Mouse (Mus musculus) regulatory T cell (primary cell): ENCODE measurements at regions not wholly inside any gene's neighbourhood (a gene's known extent, or its start where the extent isn't known, plus 50 kb on each side); places are given as distances from the start of the nearest gene placed in this dataset.

ENCODE experiments used
- in situ Hi-C: fragments of 300-600 bp; cut with MboI, MseI; formaldehyde crosslinking; loops from one replicate; pipeline ENCODE4 v1.15.1; 2025; ENCODE audit warnings: high pct_unique_total_duplicates

DNA sequence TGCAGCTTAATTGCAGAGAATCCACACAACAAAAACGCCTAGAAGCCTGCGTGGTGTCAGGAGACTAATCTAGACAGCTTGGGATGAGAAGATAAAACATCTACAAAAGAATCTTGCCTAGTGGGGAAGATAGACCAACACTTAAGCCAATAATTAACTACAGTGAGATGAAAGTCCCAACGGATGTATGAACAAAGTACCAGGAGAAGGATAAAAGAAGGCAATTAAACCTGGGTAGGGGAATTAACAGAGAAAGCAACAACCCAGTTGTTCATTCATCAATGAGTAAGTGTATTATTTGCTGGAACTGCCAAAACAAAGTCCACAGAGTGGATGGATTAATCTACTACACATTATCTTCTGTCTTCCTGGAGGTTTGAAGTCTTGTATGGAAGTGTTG lies 99.8 kb downstream of the Olfm4 start:
- in situ Hi-C loops = no loop called here

GRCm38 (mm10) chr14:80097238-80097637 lies 113.4 kb downstream of the Olfm4 start:
- in situ Hi-C loops = no loop called here

GRCm38 (mm10) chr14:80113115-80113687 lies 129.3 kb downstream of the Olfm4 start:
- in situ Hi-C loops = no loop called here

DNA sequence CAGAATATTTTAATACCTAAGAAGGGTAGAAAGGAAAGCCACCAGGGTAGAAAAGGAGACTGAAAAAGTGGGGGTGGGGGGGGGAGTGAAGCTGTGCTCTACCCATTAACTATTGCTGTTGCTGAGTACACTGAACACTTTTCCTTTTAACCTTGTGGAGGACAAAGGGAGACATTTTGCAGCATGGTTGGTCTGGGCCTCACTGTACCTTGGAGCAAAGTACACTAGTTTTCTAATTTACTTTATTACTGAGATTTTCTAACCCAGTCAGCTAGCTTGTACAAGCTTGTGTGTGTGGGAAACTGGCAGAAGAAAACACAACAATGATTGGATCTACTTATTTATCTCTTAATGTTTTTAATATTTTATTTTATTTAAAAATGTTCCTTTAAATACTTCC lies 130.4 kb downstream of the Olfm4 start:
- in situ Hi-C loops = no loop called here

- in situ Hi-C loops = no loop called here
These were observed 141.3 kb downstream of the Olfm4 start for GRCm38 (mm10) chr14:80125156-80125555.

DNA sequence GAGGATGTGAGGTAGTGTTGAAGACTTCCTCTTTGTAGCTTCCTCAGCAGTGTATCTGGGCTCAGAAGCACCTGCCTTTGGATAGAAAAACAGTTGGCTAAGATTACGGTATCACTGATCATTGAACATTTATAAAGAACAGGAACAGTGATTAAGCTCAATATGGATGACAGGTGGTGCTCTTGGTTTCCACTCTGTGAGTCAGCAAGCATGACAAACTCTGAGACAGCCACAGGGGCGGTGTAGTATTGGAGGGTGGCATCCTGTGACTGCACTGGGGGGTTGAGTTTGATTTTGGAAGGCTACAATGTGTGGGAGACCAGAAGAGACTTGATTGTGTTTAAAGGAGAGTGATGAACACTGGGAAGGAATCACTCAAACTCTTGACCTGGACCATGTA lies 144.3 kb downstream of the Olfm4 start:
- in situ Hi-C loops = no loop called here

DNA sequence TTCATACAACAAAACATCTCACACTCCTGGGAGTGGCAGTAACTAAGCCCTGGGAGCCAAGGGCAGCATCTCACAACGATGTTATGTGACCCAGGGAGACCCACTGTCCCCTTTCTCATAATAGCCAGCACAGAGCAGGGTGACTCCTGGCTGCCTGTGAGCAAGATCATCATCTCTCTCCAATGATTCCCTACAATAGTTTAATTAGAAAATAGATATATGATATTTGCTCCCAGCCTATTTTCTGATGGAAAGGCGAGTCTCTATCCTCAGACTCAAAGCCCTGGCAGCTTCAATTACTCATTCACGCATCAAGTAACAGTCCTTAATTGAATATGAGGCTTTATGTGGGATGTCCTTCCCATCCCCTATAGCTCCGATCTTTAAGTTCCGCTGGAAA lies 153.7 kb downstream of the Olfm4 start:
- in situ Hi-C loops = no loop called here

GRCm38 (mm10) chr14:80138991-80139791 lies 155.3 kb downstream of the Olfm4 start:
- in situ Hi-C loops = no loop called here

DNA sequence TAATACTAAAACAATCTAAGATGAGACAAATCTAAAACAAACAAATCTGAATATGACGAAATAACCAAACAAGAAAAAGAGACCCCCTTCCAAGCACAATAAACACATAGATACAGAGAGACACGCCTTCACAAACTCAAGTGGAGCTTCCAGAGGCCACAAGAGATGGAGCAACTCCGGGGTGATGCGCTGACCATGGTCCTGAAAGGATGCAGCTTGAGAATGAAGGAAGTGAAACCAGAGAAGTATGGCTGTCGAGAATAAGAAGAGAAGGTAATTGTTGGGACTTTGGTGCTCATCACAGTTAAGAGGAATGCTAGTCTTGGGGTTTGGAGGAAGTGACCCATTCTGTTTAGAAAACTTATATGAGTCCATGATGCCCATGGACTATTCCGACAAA lies 173.1 kb downstream of the Olfm4 start:
- in situ Hi-C loops = no loop called here

GRCm38 (mm10) chr14:80169211-80169610 lies 185.3 kb downstream of the Olfm4 start:
- in situ Hi-C loops = no loop called here

DNA sequence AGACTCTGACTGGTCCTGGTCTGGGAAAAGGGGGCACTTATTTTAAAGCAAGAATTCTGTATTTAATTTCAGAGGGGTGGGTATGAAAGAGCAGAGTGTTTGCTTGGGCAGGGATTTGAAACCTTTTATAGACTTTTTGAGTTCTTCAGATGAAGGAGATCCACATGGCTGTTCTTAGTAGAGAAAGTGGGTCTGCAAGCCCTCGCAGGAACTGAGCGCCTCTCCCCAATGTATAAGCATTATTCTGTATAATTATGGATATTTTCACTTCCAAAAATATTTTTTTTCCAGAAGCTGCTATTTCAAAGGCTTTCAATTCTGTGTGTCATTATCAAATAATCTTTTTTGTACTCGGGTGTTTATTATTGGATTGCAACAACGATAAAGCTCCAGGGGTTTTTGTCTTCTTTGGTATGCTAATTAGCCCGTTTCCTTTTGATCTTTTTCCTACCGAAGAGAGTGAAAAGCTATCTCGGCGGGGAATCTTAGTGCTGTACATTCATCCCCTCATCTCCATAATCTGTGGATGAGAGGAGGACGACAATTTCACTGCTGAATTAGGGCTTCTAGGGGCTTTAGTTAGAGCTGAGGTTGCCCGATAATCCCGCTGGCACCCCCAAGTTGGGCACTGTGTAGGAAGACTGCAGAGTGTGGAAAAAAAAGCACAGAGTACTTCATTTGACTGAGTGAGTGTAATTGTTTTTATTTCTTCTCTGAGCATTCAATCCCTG lies 186.7 kb downstream of the Olfm4 start:
- in situ Hi-C loops = no loop called here

DNA sequence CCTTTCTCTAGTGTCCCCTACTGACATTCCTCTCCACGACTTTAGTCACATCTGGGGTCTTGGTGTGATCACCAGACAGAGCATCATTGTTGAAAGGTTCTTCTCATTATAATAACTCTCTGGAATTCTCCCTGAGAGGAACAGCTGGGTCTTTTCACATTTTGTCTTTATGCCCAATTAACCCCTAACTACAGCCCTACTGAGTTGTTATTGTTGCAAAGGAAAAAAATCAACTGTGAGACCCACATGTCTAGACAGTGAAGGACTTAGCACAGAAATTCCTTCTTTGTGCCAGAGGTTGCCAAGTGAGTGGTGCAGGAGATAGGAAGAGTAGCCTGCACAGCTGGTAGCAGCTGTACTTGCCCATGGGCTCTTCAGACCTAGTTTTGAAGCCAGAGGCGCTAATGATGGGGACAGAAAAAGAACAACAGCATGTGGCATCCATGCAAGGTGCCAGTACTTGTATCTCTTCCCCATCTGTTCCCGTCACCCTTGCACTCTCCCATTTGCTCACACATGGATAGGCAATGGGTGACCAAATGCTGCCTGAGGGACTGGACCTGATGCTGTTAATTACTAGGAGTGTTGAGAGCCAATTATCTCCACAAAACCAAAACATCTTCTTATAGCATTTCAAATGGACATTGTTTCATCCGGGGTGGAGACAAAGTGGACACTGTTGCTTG lies 189.1 kb downstream of the Olfm4 start:
- in situ Hi-C loops = no loop called here

DNA sequence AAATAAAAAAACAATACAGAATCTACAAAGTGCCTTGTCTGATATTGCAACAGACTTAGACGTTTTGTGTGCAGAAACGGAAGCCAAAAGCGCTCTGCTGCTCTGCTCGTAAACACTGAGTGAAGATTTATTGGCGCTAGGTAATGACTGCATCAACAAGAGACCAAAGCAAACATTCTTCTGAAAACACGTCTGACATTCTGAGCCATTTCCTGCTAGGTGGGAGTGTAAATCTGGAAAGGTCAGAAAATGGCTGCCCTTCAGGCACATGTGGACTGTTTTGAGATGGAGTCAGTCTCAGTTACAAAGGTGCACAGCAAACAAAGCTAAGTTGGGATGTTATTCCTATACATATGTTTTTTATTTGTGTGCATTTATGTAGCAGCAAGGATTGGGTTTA lies 192.6 kb downstream of the Olfm4 start:
- in situ Hi-C loops = no loop called here

- in situ Hi-C loops = no loop called here
These were observed 211.2 kb downstream of the Olfm4 start for GRCm38 (mm10) chr14:80195041-80195440.

DNA sequence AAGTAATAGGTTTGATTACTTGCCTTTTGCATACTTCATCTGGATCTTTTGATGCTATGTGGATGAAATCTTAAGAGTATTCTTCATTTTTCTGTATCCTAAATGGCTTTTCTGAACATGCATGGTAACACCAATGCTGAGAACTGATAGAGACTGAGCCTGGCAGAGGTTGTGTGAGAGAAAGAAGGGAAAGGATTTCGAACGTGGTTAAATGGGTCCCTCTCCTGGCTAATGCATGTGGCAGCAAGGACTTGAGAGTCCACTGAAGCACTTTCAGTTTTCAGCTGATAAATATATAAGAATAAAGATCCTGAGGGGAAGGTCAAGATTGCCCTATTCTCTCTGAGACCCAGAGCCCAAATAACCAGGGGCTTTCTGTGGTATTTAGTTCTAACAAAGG lies 229.0 kb downstream of the Olfm4 start:
- in situ Hi-C loops = no loop called here

- in situ Hi-C loops = no loop called here
These were observed 229.8 kb downstream of the Olfm4 start for GRCm38 (mm10) chr14:80213666-80214065.

GRCm38 (mm10) chr14:80215960-80216552 lies 232.2 kb downstream of the Olfm4 start:
- in situ Hi-C loops = no loop called here

GRCm38 (mm10) chr14:80232066-80232465 lies 248.2 kb downstream of the Olfm4 start:
- in situ Hi-C loops = no loop called here

DNA sequence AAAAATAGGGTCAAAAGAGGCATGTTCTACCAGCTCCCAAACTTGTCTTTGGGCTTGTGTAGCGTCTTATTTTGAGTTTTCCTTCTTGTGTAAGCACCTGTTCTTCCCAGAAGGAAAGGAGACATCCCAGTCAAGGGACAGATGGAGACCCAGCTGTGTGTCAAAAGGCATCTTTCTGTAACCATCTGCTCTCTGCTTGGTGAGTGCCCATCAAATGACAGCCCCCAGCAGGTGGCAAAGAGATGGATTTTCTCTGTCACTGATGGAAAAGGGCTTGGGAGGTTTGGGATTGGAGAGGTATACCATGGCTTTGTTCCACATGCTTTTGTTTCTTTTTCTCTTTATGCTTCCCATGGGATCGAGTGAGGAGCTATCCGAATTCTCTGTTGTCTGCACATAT lies 249.1 kb downstream of the Olfm4 start:
- in situ Hi-C loops = no loop called here

DNA sequence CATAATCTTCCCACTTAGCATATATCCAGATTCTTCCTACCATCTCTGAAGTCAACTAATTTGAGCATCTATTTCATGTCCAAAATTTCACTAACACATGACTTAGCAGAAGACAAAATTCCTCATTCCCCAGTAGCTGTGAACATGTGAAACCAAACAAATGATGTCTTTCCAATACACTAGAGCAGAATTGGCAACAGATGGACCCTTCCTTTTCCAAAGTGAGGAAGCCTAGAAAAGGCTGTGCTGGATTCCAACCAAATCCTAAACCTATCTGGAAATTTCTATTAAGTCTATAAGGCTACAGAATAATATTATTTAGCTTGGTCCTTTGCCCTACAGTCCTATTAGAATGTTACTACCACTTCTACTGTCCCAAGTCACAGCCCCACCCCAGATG lies 253.3 kb downstream of the Olfm4 start:
- in situ Hi-C loops = no loop called here

DNA sequence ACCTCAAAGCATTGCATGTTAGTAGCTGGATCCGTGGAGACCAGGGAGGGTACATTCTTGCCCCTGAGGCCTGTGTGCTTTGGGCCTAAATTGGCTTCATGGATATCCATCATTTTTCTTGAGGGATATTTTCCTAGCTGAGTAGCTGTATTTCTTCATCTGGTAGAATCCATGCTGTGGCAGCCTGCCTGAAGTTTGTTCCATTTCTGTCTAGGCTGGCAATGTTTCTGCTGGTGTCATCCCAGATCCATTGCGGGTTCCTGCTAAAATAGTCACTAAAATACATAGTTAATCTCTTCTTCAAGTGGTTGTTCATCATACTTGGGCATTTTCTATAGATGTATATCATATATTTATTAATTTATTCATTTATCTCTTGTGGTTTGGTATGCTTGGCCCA lies 253.7 kb downstream of the Olfm4 start:
- in situ Hi-C loops = no loop called here
